Mouse (Mus musculus): ENCODE results near the gene Hoxd4.

The Hoxd4 gene

DNA sequence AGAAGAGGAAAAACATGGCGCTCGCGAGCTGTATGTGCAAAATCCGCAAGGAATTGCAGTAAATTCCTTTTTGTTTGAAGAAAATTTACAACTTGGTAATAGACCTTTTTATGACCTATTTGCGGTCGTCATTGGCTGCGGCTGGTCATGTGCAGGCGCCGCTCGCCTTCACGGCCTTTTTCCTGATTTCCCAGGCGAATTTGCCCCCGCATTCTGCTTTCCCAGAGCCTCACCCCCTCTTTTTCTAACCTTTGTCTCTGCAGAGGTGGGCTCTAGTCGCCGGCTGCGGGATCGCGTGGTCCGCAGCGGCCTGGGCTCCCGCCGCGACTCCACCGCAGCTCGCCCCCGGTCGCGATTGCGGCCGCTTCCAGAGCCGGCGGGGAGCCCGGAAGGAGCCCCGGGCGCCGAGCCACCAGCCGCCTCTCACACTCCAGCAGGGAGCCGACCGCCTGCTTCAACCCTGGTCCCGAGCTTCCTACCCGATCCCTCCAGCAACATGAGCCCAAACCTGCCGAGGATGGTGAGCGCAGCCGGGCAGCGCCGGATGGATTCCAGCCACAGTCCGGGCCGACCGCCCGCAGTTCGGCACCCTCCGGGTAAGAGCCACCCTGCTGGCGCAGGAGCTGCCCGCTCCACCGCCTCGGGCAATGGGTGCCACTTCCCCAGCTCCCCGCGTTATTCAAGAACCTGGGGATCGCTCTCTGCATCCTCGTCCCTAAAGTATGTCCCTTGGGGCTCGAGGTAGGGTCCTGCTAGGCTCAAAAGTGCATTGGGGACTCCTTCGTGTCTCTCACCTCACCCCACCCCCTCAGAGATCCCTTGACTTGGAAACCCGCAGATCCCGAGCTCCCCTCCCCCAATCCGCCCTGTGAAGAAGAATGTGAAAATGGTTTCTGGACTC lies at the start of gene Hoxd4, which contains the start of gene Hoxd3:
Gene Hoxd4 (plus strand): TSS at position 209 of the 901 bp plus-strand sequence.
Gene Hoxd3 (plus strand): TSS at position 207 of the 901 bp plus-strand sequence.
- DNase-seq, result no peak

DNA sequence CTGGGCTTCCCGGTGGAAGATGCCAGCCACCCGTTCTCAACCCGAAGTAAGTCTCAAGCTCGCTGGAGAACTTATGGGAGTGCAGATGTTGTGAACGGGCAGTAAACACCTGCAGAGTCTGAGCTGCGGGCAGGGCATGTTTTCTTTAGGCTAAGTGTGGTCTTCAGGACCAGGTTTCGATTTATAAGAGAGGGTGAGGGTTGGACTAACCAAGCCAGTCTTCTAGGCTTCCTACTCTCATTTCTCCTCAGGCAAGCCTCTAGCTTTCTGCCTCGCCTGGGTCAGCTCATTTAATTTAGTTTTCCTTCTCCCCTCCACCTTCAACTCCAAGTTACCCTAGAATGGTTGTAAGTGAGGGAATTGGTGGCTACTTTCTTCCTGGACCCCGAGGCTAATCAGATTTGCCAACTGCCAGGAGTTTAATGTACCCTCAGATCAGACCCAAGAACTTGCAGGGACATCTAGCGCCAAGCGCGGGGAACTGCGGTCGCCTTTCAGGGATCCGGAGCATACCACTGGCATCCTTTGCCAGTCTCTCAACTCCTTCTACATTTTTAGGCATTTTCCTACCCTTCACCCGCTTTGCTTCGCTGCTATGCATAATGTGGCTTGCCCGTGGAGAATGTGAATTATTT lies 48.3 kb upstream of the Hoxd4 start:
- peak in 1 of 2 experiments; percentile 25 for DNase-seq

DNA sequence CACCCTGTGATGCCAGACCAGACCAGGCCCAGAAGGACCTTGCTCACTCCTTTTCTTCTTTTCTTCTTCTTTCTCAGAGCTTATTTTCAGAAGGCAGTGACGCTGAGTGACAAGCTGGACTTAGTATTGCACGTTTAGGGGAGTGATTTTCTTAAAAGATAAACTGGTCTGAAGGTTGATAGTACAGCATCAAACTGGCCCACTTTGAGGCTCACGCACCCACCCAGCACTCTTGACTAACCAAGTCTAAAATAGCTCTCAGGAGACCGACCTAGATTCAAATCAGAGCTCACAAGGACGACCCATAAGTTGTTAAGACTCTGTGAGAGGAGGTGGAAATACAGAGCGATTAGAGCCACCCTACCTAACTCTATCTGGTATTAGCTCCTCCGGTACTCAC lies 45.3 kb upstream of the Hoxd4 start:
- DNase-seq, result no peak

DNA sequence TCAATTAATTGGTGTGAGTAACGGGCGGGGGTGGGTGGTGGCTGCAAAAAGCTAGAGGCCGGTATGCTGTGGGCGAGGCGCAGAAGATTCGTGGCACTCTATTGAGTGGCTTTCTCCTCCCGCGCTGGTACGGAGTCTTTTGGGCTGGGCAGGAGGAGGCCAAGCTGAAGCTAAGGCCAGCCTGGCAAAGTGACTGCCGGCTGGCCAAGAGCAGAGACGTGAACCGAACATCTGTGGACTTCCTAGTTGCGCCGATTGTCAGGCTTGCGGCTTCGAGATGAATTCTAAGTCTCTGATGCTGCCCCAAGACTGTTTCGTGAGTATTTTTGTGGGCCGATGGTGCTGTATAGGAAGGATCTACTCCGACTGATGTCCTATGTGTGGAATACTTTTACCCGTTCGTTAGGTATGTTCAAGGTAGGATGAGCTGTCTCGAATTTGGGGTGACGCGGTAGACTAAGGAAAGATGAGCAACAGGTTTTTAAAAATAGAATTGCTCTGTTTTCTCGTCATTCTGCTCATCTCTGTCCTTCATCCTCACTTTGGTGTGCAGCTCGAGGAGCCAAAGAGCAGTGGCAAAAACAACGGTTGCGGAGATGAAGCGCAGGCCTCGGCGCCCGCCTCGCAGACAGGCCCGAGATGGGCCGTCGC lies 44.4 kb upstream of the Hoxd4 start:
- DNase-seq, result no peak

DNA sequence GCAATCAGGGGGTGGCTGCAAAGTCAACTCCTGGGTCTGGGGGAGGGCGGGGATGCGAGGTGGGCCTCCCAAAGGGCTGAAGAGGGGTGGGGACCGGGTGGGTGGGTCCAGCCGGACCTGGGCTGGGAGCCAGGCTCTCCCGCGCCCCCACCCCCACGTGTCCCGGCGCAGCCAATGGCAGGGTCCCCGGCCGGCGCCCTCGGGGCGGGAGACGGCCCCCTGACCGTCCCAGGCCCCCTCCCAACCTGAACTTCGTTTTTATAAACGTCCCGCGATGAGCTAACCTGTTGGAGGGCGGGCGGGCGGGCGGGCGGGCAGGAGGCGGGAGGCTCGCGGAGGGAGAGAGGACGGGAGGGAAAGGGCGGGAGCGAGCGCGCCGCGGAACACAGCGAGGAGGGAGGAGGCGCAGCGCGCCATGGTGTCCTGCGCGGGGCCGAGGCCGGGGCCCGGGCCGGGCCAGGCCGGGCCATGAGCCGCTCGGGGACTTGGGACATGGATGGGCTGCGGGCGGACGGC lies 43.8 kb upstream of the Hoxd4 start, which contains the start of gene Hoxd13:
Gene Hoxd13 (plus strand): TSS at position 469 of the 516 bp plus-strand sequence.
- DNase-seq, result no peak

DNA sequence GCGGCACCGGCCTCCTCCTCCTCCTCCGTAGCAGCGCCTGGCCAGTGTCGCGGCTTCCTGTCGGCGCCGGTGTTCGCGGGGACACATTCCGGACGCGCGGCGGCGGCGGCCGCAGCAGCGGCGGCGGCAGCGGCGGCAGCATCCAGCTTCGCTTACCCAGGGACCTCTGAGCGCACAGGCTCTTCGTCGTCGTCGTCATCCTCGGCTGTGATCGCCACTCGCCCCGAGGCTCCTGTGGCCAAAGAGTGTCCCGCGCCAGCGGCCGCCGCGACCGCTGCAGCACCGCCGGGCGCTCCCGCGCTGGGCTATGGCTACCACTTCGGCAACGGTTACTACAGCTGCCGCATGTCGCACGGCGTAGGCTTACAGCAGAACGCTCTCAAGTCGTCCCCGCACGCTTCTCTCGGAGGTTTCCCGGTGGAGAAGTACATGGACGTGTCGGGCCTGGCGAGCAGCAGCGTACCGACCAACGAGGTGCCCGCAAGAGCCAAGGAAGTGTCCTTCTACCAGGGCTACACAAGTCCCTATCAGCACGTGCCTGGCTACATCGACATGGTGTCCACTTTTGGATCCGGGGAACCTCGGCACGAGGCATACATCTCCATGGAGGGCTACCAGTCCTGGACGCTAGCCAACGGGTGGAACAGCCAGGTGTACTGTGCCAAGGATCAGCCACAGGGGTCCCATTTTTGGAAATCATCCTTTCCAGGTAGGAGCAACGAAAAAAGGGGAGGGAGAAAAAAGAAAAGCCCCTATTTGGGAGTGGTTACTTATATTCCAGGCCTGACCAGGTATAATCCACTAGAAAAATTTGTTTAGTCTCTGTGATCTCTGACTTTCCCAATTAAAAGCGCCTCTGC lies 43.1 kb upstream of the Hoxd4 start:
- no peak for DNase-seq

DNA sequence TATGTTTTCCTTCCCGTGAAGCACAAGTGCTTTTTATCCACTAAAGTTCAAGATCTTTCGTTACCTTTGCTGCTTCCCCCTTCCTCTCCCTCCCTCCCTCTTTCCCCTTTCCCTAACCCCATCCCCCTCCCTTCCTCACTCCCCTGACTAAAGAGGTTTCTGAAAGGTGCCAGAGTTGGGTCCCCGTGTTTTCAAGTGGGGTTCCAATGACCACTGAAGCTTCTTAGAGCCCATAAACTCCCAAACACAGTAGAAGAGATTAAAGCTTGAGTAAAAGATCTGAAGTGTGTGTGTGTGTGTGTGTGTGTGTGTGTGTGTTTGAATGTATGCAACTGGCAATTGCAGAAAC lies 42.5 kb upstream of the Hoxd4 start:
- DNase-seq, result no peak

DNA sequence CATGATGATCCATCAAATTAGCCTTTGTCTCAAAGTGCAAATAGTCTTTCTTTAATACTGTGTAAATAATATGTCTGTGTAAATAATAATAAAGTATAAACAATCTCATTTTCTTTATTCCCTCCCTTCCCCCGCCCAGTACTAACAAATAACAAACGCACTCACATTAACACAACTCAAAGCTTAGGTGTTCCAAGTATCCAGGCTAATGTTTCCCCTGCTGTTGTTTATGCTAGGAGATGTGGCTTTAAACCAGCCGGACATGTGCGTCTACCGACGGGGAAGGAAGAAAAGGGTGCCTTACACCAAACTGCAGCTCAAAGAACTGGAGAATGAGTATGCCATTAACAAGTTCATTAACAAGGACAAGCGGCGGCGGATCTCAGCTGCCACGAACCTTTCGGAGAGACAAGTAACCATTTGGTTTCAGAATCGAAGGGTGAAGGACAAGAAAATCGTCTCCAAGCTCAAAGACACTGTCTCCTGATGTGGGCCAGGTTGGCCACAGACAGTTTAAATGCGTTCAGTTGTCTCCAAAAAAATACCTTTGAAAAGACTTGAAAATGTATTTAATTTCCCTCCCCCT lies 42.0 kb upstream of the Hoxd4 start:
- DNase-seq, result no peak

DNA sequence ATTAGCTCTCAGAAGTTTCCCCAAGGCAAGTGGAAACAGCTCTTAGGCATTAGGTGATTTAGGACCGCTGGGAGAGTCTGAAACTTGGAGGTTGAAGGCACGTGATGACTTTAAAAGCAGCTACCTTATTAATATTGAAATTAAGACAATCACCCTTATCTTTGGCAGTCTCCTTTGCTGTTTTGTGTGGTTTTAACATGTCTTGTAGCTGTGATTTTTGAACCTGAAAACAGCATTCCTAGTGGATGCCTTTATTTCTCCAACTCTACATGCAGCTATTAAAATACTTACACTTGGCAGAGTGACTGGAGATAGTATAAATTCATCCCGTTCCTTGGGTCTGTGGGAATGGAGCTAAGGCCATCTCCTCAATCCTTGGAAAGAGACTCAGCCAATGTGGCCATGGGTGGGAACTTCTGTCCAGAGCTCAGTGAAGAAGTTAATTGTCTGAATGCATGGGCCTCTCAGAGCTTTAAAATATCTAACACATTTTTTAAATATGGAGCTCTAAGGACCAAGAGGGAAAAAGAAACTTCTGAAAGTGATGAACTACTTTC lies 41.0 kb upstream of the Hoxd4 start:
- DNase-seq, result no peak

DNA sequence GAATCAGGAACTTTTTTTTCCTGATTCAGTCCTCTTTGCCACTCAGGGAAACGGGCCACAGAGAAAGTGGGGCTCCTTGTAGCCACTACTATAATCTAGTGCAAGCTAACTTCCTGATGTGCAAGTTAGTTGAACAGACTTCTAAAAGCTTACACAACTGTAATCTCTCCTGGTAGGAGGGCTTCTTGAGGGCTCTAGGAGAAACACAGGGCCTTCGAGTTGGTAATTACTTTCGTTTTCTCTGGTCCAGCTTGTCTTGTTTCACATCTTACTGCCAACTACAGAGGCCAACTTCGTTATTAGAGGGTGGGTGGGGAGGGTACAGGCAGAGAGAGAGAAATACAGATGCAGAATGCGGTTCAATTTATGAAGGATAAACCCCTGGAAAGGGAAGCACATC lies 39.9 kb upstream of the Hoxd4 start:
- DNase-seq, result no peak

DNA sequence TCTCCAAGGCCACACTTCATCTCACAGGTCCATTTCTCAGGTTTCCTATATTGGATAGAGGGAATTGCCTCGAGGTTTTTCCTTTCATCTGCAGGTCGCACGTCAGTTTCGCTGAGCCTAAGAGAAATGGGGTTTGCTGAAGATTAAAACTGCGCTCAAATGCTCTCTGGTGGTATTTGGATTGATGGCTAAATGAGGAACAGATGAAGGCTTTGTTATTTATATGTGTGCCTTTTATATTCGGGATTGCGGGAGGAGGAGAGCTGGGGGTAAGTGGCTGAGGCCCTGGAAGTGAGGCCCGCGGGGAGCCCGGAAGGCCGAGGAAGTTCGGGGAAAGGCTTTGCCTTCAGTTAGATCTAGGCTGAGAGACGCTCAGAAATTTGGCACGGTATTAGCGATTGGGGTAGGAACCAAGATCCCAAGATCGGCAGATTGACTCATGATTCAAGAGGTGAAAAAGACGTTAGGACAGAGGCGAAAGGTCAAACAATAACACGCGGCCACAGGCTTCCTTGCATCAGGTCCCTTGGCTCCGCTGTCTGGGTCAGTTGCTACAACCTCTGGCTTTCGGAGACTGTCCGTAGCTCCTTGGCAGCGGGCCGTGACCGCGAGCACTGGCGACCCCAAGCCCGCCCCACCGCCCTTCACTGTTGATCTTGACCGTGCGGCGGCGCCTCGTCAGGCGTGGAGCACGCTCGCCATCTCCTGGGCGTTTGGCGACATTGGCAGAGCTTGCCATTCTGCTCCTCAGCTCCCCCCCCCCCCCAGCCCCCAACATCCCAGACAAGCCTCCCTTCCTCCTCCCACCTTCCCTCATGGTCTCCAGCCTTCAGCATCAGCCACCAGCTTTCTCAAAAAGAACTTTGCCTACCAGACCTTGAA lies 39.0 kb upstream of the Hoxd4 start:
- DNase-seq, result peak; percentile 29 to 48

DNA sequence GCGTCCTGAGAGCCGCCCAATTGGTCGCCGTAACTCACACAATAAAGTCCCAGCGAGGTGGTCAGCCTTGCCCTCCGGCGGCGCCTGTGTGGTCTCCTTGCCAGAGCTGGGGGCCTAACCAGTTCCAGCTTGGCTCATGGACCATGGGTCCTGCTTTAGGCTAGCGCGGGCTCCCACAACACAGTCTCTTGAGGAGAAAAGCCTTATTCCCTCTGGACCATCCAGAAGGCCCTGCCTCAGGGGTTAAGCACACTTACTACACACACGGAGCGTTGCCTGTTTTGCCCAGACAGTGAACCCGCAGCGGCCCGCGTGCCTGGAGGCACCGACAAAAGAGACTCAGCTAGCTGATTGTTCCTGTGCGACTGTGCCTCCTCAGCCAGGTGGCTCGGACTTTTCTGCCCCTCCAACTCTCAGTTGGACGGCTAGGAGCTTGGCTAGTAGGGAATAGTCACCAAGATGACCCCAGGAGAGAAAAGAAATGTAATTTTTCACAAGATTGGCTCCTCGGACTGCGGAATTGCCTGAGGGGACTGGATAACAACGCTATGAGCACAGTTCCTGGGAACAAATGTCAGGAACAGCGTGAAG lies 37.8 kb upstream of the Hoxd4 start:
- no peak for DNase-seq

DNA sequence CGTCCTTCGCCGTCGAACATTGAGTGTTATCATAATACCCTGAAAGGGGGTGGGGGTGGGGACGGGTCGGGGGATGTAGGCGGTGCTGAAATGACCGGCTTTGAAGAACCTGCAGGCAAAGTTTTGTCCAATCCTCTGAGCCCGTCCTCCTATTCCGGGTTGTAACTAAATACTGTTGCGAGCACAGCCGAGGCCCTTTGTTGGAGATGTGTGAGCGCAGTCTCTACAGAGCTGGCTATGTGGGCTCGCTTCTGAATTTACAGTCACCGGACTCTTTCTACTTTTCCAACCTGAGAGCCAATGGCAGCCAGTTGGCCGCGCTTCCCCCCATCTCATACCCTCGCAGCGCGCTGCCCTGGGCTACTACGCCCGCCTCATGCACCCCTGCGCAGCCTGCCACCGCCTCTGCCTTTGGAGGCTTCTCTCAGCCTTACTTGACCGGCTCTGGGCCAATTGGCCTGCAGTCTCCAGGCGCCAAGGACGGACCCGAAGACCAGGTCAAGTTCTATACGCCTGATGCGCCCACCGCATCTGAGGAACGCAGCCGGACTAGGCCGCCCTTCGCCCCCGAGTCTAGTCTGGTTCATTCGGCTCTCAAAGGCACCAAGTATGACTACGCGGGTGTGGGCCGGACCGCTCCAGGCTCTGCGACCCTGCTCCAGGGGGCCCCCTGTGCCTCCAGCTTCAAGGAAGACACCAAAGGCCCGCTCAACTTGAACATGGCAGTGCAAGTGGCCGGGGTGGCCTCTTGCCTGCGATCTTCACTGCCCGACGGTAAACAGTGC lies 36.7 kb upstream of the Hoxd4 start, which contains the start of gene Hoxd12:
Gene Hoxd12 (plus strand): TSS at position 133 of the 785 bp plus-strand sequence.
- no peak for DNase-seq

DNA sequence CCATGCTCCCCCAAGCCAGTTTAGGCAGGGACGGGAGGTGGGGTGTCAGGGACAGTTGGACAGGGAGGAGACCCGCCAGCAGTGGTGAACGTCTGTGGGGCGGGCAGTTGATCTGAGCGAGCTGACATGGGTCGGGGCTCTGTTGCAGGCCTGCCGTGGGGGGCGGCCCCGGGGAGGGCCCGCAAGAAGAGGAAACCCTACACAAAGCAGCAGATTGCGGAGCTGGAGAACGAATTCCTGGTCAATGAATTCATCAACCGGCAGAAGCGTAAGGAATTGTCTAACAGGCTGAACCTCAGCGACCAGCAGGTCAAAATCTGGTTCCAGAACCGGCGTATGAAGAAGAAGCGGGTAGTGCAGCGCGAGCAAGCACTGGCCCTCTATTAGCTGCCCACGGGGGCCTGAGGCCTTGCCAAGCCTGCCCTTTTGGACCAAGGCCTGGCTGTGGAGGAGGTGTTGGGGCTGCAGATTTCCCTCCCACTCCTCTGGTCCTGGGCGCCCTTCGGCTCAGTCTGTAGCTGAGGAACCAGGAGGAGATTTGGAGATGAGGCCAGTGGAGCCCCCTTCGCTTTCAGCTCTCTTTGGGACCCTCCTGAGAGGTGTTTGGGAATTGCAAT lies 36.0 kb upstream of the Hoxd4 start:
- no peak for DNase-seq

DNA sequence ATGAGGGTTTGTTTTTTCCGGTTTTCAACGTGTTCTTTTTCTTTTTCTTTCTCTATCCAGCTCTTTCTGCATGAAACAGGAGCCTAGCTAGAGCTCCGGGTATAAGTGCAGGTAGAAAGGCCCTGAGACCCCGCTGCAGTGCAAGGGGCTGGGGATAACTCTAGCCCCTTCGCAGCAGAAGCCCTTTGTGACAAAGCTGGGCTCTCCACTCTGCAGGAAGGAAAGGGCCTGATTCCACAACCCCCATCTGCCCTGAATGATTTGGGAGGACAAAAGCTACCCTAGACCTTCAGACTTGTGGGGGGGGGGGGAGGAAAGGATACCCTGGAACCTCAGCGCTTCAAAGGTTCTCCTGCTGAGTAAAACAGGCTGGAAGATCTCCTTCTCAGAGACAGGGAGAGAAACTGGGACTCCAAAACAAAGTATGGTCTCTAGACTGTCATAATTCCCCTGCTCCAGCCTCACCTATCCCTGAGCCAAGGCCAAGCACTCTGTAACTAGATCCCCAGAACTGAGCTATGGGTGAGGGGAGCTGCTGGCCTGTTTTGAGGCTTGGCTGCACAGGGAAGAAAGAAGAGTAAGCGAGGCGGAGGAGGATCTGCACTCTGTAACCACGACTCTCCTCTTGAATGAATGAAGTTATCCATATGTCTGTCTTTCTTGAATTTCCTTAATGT lies 35.2 kb upstream of the Hoxd4 start:
- DNase-seq, result no peak

DNA sequence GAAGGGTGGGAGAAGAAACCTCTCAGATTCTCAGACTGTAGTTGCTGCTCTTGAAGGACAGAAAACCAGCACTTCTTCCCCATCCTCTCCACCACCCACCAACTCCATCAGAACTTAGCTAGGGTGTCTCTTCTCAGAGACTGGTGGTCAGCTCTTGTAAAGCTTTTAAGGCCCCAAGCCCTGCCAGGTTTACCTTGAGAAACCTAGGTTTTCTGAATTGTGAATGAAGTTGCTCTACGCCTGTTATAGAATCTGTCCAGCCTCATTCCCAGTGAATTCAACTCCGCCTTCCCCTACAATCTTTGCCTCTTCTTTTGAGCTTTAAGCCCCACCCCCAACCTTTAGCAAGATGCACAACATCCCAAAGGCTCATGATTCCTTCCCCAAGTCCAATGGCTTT lies 34.6 kb upstream of the Hoxd4 start:
- no peak for DNase-seq

DNA sequence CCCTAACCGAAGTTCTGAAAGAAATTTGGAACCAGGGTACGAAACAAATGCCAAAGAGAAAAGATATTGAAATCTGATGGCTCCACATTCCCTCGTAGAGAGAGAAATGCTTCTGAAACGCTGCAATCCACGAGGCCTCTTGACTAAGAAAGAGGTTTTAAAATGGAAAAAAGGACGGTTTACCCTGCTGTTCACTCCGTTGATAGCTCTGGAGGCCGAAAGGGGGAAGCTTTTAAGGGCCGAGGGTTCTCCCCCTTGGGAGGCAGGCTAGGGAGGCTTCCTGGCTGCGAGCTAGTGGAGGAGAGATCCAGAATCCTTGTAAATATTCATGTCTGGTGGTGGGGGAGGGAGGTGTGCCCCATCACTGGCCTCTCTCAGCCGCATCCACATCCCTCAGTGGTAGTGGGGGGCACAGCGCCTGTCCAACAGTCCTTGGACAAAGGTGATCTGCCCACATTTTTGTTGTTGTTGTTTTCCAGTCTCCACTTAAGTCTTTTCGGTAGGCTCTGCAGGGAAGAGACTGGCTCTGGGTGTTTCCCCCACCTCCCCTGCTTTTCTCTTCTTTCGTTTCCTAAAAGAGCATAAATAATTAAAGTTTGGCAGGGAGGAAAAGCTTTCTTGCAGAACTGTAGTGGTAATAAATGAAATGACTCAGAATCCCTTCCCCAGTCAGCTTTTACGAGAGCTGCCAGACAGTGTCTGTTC lies 32.7 kb upstream of the Hoxd4 start, which contains the start of gene Hoxd11:
Gene Hoxd11 (plus strand): TSS at position 667 of the 705 bp plus-strand sequence.
- DNase-seq, result no peak

DNA sequence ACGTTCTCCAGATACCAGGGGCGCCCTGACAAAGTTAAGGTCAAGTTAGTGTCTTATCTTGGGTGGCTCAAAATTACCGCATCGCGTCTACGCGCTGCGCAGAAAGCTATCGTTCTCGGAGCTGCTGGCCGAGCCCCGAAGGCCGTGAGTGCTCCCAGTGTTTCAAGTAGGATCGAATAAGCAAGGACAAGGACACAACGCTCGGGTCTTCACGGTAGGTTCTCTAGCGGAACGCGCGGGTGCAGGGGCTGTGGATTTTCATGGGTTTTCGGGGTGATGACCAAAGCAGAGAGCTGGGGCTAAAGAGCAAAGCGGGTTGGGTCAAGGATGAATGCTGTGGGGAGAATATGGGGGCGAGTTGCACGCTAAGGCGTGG lies 32.1 kb upstream of the Hoxd4 start:
- DNase-seq, result no peak

All from cerebellum, adult 18-20 months (tissue).